Comparison of ENCODE assay signal across 8 mouse cellular contexts in the genomic region with DNA sequence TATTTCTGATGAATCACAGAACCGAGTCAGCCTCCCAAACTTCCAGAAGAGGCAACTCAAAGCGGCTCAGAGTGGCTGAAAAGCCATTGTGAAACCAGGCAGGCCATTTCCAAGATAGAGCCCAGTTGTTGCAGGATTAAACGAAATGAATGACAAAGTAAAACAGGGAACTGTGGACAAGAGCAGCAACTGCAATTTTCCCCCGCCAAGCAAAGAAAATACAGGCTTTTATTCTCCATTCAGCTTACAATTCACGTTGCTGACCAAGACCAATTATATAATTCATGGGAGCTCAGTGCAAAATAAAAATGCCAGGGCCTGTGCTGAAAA. TPM values are rescaled to one million over a fixed set of nuclear protein-coding genes. Genes with fewer than 3 reads are reported as not detected.
DNase-seq lines count a peak whose midpoint lies in the region; ATAC-seq lines count a peak whose summit lies in the region.

No protein-coding gene starts in this region.

- peak overlapping the region; percentile 43 for H3K4me2 ChIP-seq in neural tube, embryonic 11.5 days (ENCODE audit: low read depth)
- peak overlapping the region; percentile 71 for H3K4me2 ChIP-seq in midbrain, embryonic 16.5 days (ENCODE audit: low read length)

- no peaks in the 10 kb centered on the region for H3K9me3 ChIP-seq in neural tube, embryonic 11.5 days (ENCODE audit: control insufficient read depth, low read length)
- no peaks in the 10 kb centered on the region for H3K9me3 ChIP-seq in limb, embryonic 10.5 days (replicated peaks)
- H3K9me3 ChIP-seq in midbrain, embryonic 16.5 days (replicated peaks; ENCODE audit: control insufficient read depth, low read length, poor library complexity, severe bottlenecking), result no peaks in the 10 kb centered on the region

- WGBS in neural tube, embryonic 11.5 days, result 13% methylated on average over 5 of the region's 5 CpGs
- WGBS in limb, embryonic 10.5 days, result 20% methylated on average over 5 of the region's 5 CpGs
- WGBS in midbrain, embryonic 16.5 days, result 2% methylated on average over 5 of the region's 5 CpGs

- peaks cover 5% of the 10 kb centered on the region; the same call in 1 of the 2 replicates for H3K4me1 ChIP-seq in neural tube, embryonic 11.5 days (ENCODE audit: control insufficient read depth, insufficient read depth, low read length)
- H3K4me1 ChIP-seq in limb, embryonic 10.5 days, result peaks cover 23% of the 10 kb centered on the region
- peaks cover 12% of the 10 kb centered on the region for H3K4me1 ChIP-seq in midbrain, embryonic 16.5 days (ENCODE audit: control insufficient read depth, insufficient read depth, low read length)

- H3K27ac ChIP-seq in neural tube, embryonic 11.5 days (ENCODE audit: low read depth, low read length), result 0 out of 2 replicates have a peak overlapping the region, but pooled peaks have one; percentile 34
- peak overlapping the region; percentile 90 for H3K27ac ChIP-seq in limb, embryonic 10.5 days
- peak overlapping the region; percentile 81 for H3K27ac ChIP-seq in midbrain, embryonic 16.5 days (ENCODE audit: low read length)

- H3K9ac ChIP-seq in neural tube, embryonic 11.5 days (ENCODE audit: low read length), result peak overlapping the region; percentile 58; the same call in 1 of the 2 replicates
- H3K9ac ChIP-seq in midbrain, embryonic 16.5 days (ENCODE audit: low read depth, low read length), result peak overlapping the region; percentile 71

- no peak for ATAC-seq in neural tube, embryonic 11.5 days (ENCODE audit: insufficient read depth, low FRiP score, low TSS enrichment)
- ATAC-seq in midbrain, embryonic 16.5 days, result peak; percentile 56
- ATAC-seq in megakaryocyte progenitor cell, adult 5-6 weeks (replicated peaks; ENCODE audit: poor library complexity), result no peak

- intact Hi-C loops in heart, postnatal 10 days (cut with DNase I), result no loop called here

- H3K27me3 ChIP-seq in neural tube, embryonic 11.5 days (ENCODE audit: control insufficient read depth, insufficient read depth, low read length), result no peaks in the 10 kb centered on the region
- no peaks in the 10 kb centered on the region for H3K27me3 ChIP-seq in limb, embryonic 10.5 days (ENCODE audit: low read depth, poor library complexity, severe bottlenecking)
- no peaks in the 10 kb centered on the region for H3K27me3 ChIP-seq in midbrain, embryonic 16.5 days (ENCODE audit: control insufficient read depth, insufficient read depth, low read depth, low read length)

- peak overlapping the region; percentile 18; the same call in 1 of the 2 replicates for H3K4me3 ChIP-seq in neural tube, embryonic 11.5 days (ENCODE audit: low read depth, low read length)
- H3K4me3 ChIP-seq in limb, embryonic 10.5 days, result peak overlapping the region; percentile 39; the same call in 1 of the 2 replicates
- H3K4me3 ChIP-seq in midbrain, embryonic 16.5 days (ENCODE audit: low read depth, low read length), result peak overlapping the region; percentile 48

- DNase-seq in neural tube, embryonic 11.5 days (ENCODE audit: low spot score), result no peak
- DNase-seq in neural tube, embryonic 10.5 days (ENCODE audit: extremely low spot score, low spot score), result no peak
- peak; percentile 43 for DNase-seq in embryo, embryonic 11 days
- DNase-seq in heart, postnatal 10 days, result peak; percentile 24 to 43
- DNase-seq in limb, embryonic 10.5 days (ENCODE audit: low spot score), result no peak
- no peak for DNase-seq in c-Kit-positive CD71-positive TER-119-positive erythroid progenitor cells, embryonic 14.5 days (ENCODE audit: low spot score)

- H3K36me3 ChIP-seq in neural tube, embryonic 11.5 days (ENCODE audit: control insufficient read depth, insufficient read depth, low read length), result no peaks in the 10 kb centered on the region
- peaks cover 80% of the 10 kb centered on the region for H3K36me3 ChIP-seq in limb, embryonic 10.5 days
- no peaks in the 10 kb centered on the region for H3K36me3 ChIP-seq in midbrain, embryonic 16.5 days (ENCODE audit: control insufficient read depth, insufficient read depth, low read length)

RNA-seq across cellular contexts. Expression of a gene that starts 46.9 kb away (rescaled TPM):
- 12.4 and 14.7 TPM in 2 replicates for polyA plus RNA-seq in neural tube, embryonic 11.5 days (2014; fragmentation: Nextera tagmentation; extraction: Ambion mirVana)
- total RNA-seq in heart, postnatal 10 days (2021), result 1 to 10 TPM; 5.3 to 6.0 TPM
- 216 and 262 TPM in 2 replicates for polyA plus RNA-seq in limb, embryonic 10.5 days (2016; fragmentation: Nextera tagmentation; extraction: Ambion mirVana)
- polyA plus RNA-seq in midbrain, embryonic 16.5 days (2015; fragmentation: Nextera tagmentation; extraction: Ambion mirVana), result 9.6 and 10.2 TPM in 2 replicates
- not detected in 2 replicates for total RNA-seq in megakaryocyte progenitor cell, adult 5-6 weeks (2015)
- not detected in 2 replicates for total RNA-seq in megakaryocyte progenitor cell, adult 5-6 weeks (2017)

Comparison
In these comparisons a context has a peak if more than half of its experiments do, and no peak if none do; other contexts are left out.
1. DNase-seq: peak in embryo, embryonic 11 days (single experiment) and heart, postnatal 10 days (2 of 2); none in neural tube, embryonic 11.5 days (single experiment), neural tube, embryonic 10.5 days (single experiment), limb, embryonic 10.5 days (single experiment) and c-Kit-positive CD71-positive TER-119-positive erythroid progenitor cells, embryonic 14.5 days (single experiment).
2. H3K27ac ChIP-seq: peak in every context shown above with its lines; median percentile 90 in limb, embryonic 10.5 days; 81 in midbrain, embryonic 16.5 days; 34 in neural tube, embryonic 11.5 days.
3. RNA of a gene that starts 46.9 kb away (polyA plus RNA-seq): 216 to 262 TPM in limb, embryonic 10.5 days; 12.4 to 14.7 TPM in neural tube, embryonic 11.5 days and 9.6 to 10.2 TPM in midbrain, embryonic 16.5 days; every median in the first group is over 10 times any median in the second.
4. Peak in every context shown above with its lines, with median percentiles within 50 percentile points of each other: H3K4me3 ChIP-seq.